Mouse (Mus musculus): ENCODE data around the gene Gm13287.
"Not testable (repeated sequence)": the region's sequence is repeated elsewhere in the genome, so short reads cannot be mapped to it uniquely, and the experiment has no call there.

Gene Gm13287

GRCm38 (mm10) chr4:88797097-88797496 is 6.0 kb upstream of the Gm13287 start, which contains the start of gene Gm13279:
Gene Gm13279, plus strand, starts transcription at chr4:88797397.
- not testable (repeated sequence) for DNase-seq (ENCODE audit: low read depth, low spot score)

GRCm38 (mm10) chr4:88799365-88799764 is 3.7 kb upstream of the Gm13287 start, which contains the start of gene Gm13285:
Gene Gm13285, plus strand, starts transcription at chr4:88799665.
- not testable (repeated sequence) for DNase-seq (ENCODE audit: low read depth, low spot score)

- DNase-seq (ENCODE audit: low read depth, low spot score) = not testable (repeated sequence)
Observed at GRCm38 (mm10) chr4:88805231-88805630, 2.2 kb downstream of the Gm13287 start, which contains the start of gene Gm13288. Gene Gm13288, plus strand, starts transcription at chr4:88805531.

GRCm38 (mm10) chr4:88805761-88806160 is 2.7 kb downstream of the Gm13287 start:
- not testable (repeated sequence) for DNase-seq (ENCODE audit: low read depth, low spot score)

GRCm38 (mm10) chr4:88815928-88816327 is 12.9 kb downstream of the Gm13287 start, which contains the start of gene Ifna7:
Gene Ifna7, plus strand, starts transcription at chr4:88816228.
- DNase-seq (ENCODE audit: low read depth, low spot score) = no peak

GRCm38 (mm10) chr4:88819659-88820058 is 16.6 kb downstream of the Gm13287 start, which contains the start of gene Ifna11:
Gene Ifna11, plus strand, starts transcription at chr4:88819959.
- no peak for DNase-seq (ENCODE audit: low read depth, low spot score)

- no peak for DNase-seq (ENCODE audit: low read depth, low spot score)
Observed at GRCm38 (mm10) chr4:88822995-88823394, 19.9 kb downstream of the Gm13287 start.

- DNase-seq (ENCODE audit: low read depth, low spot score) = not testable (repeated sequence)
Observed at GRCm38 (mm10) chr4:88827116-88827515, 24.1 kb downstream of the Gm13287 start, which contains the start of gene Ifna6. Gene Ifna6, plus strand, starts transcription at chr4:88827416.

GRCm38 (mm10) chr4:88830523-88830922 is 27.5 kb downstream of the Gm13287 start:
- DNase-seq (ENCODE audit: low read depth, low spot score) = no peak

- DNase-seq (ENCODE audit: low read depth, low spot score) = not testable (repeated sequence)
Observed at GRCm38 (mm10) chr4:88835225-88835624, 32.2 kb downstream of the Gm13287 start, which contains the start of gene Ifna5. Gene Ifna5, plus strand, starts transcription at chr4:88835525.

GRCm38 (mm10) chr4:88838828-88839227 is 35.8 kb downstream of the Gm13287 start:
- DNase-seq (ENCODE audit: low read depth, low spot score) = no peak

GRCm38 (mm10) chr4:88840058-88840457 is 37.0 kb downstream of the Gm13287 start:
- DNase-seq (ENCODE audit: low read depth, low spot score) = no peak

- DNase-seq (ENCODE audit: low read depth, low spot score) = no peak
Observed at GRCm38 (mm10) chr4:88841438-88841911, 38.4 kb downstream of the Gm13287 start, which contains the start of gene Ifna4. Gene Ifna4, plus strand, starts transcription at chr4:88841861.

GRCm38 (mm10) chr4:88845334-88845733 is 42.3 kb downstream of the Gm13287 start:
- DNase-seq (ENCODE audit: low read depth, low spot score) = no peak

GRCm38 (mm10) chr4:88849698-88850097 is 46.6 kb downstream of the Gm13287 start, which contains the start of gene Ifna1:
Gene Ifna1, plus strand, starts transcription at chr4:88850087.
- no peak for DNase-seq (ENCODE audit: low read depth, low spot score)

GRCm38 (mm10) chr4:88851026-88851763 is 48.1 kb downstream of the Gm13287 start:
- DNase-seq (ENCODE audit: low read depth, low spot score) = no peak

Measured in embryo, embryonic 11.5 days (tissue).